Mouse (Mus musculus) lung, postnatal 10 days (tissue): ENCODE data around the gene Ywhaq.
A peak's percentile ranks its signal among the peaks of the same experiment; 100 is the strongest.
"Not testable (repeated sequence)": the region's sequence is repeated elsewhere in the genome, so short reads cannot be mapped to it uniquely, and the experiment has no call there.

ENCODE experiments used
- DNase-seq: peaks from one replicate; pipeline ENCODE4 v3.0.0; 2021

The Ywhaq gene

GRCm38 (mm10) chr12:21408789-21409367 is 8.6 kb downstream of the Ywhaq start:
- no peak for DNase-seq

GRCm38 (mm10) chr12:21402771-21403170 is 14.7 kb downstream of the Ywhaq start:
- no peak for DNase-seq

- DNase-seq, result no peak
These were observed 31.2 kb downstream of the Ywhaq start for GRCm38 (mm10) chr12:21386201-21386600.

GRCm38 (mm10) chr12:21378765-21379346 is 38.6 kb downstream of the Ywhaq start:
- not testable (repeated sequence) for DNase-seq

- no peak for DNase-seq
These were observed 41.9 kb downstream of the Ywhaq start for GRCm38 (mm10) chr12:21375376-21376157.

GRCm38 (mm10) chr12:21373820-21374475 is 43.5 kb downstream of the Ywhaq start:
- no peak for DNase-seq

- DNase-seq, result peak; percentile 98
These were observed 44.2 kb downstream of the Ywhaq start, which contains the start of gene Adam17 for GRCm38 (mm10) chr12:21373100-21373819. Gene Adam17, minus strand, starts transcription at chr12:21373632.

- no peak for DNase-seq
These were observed 47.3 kb downstream of the Ywhaq start for GRCm38 (mm10) chr12:21370035-21370611.

- DNase-seq, result no peak
These were observed 48.4 kb downstream of the Ywhaq start for GRCm38 (mm10) chr12:21369087-21369410.

GRCm38 (mm10) chr12:21368376-21369086 is 48.9 kb downstream of the Ywhaq start:
- no peak for DNase-seq

- no peak for DNase-seq
These were observed 52.6 kb downstream of the Ywhaq start for GRCm38 (mm10) chr12:21364624-21365435.

GRCm38 (mm10) chr12:21363195-21363594 is 54.2 kb downstream of the Ywhaq start:
- DNase-seq, result no peak

- peak; percentile 44 for DNase-seq
These were observed 54.8 kb downstream of the Ywhaq start for GRCm38 (mm10) chr12:21362686-21363085.

- peak; percentile 62 for DNase-seq
These were observed 63.8 kb downstream of the Ywhaq start for GRCm38 (mm10) chr12:21353681-21354080.

- DNase-seq, result no peak
These were observed 67.1 kb downstream of the Ywhaq start for GRCm38 (mm10) chr12:21350113-21350876.

GRCm38 (mm10) chr12:21346972-21347371 is 70.5 kb downstream of the Ywhaq start:
- no peak for DNase-seq

- no peak for DNase-seq
These were observed 76.8 kb downstream of the Ywhaq start for GRCm38 (mm10) chr12:21340674-21341073.
